Mouse (Mus musculus): ENCODE results near the gene Gm853. TPM values are rescaled to one million over a fixed set of nuclear protein-coding genes. Genes with fewer than 3 reads are reported as not detected.
A peak's percentile ranks its signal among the peaks of the same experiment; 100 is the strongest.

Gm853 gene
- polyA plus RNA-seq, 1 experiment from 2014 or later, result not detected

DNA sequence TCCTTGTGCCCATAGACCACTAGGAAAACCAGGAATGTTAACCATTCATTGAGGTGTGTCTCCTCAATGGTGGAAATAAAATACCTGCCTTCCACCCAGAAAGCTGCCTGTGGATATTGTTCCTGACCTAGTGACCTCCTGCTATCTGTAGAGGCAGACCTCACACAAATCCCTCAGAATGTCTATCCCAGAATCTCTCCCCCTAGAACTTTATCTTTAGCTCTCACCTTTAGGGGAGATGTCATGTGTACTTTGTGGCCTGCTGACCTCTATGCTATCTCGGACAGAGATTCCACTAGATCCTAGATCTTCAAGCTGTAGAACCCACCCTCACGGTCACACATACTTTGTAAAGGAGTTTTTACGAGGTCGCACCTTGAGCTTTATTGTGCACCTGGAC, 9.0 kb downstream of the Gm853 start:
- 81% methylated on average over 4 of the region's 4 CpGs for WGBS
- no peak for ATAC-seq (ENCODE audit: insufficient number of reproducible peaks, insufficient read depth, low FRiP score, low TSS enrichment)
- Histone ChIP-seq H3K9ac (no peak overlapping the region), H3K4me1 (no peaks in the 10 kb centered on the region), H3K4me3 (no peak overlapping the region), H3K36me3 (no peaks in the 10 kb centered on the region), H3K27ac (no peak overlapping the region), H3K9me3 (no peaks in the 10 kb centered on the region), H3K4me2 (replicated peaks) (no peak overlapping the region), H3K27me3 (no peaks in the 10 kb centered on the region)

DNA sequence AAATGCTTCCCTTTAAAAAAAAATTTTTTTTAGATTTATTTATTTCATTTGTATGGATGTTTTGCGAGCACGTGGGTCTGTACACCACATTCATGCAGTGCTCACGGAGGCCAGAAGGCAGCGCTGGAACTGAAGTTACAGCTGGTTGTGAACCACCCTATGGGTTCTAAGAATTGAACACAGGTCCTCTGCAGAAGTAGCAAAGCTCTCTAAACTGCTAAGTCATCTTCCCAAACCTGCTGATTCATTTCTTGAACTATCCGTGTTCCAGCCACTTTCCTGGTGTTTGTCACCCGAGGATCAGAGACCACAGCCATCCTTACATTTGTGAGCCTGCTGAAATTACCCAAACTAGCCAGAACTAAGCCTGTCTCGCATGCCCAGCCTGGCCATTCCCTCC, 9.8 kb downstream of the Gm853 start:
- H3K9ac ChIP-seq, result no peak overlapping the region
- ATAC-seq (ENCODE audit: insufficient number of reproducible peaks, insufficient read depth, low FRiP score, low TSS enrichment), result no peak
- WGBS, result 77% methylated on average over 7 of the region's 7 CpGs

DNA sequence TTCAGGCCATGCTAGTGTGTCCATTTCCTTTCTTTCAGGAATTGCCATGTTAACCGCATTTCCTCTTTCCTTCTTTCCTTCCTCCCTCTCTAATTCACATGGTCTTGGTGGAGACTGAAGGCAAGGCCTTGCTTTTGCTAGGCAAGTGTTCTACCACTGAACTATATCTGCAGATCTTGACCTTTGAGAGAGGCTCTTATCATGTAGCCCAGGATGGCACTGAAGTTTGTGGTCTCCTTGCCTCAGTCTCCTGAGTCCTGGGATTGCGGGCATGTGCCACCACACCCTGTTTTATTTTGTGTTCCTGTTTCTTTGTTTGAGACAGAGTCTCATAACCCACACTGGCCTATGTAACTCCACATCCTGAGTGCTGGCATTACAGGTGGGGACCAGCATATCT, 10.3 kb downstream of the Gm853 start:
- Histone ChIP-seq H3K4me1 (no peaks in the 10 kb centered on the region), H3K36me3 (no peaks in the 10 kb centered on the region), H3K27ac (no peak overlapping the region), H3K9me3 (no peaks in the 10 kb centered on the region), H3K4me2 (replicated peaks) (no peak overlapping the region), H3K27me3 (no peaks in the 10 kb centered on the region), H3K9ac (no peak overlapping the region), H3K4me3 (no peak overlapping the region)
- WGBS, result 88% methylated on average over 2 of the region's 2 CpGs
- no peak for ATAC-seq (ENCODE audit: insufficient number of reproducible peaks, insufficient read depth, low FRiP score, low TSS enrichment)

More for the DNA sequence above, 9.8 kb downstream of the Gm853 start:
- no peak overlapping the region for H3K4me3 ChIP-seq
- no peaks in the 10 kb centered on the region for H3K27me3 ChIP-seq
- no peak overlapping the region for H3K27ac ChIP-seq
- H3K4me1 ChIP-seq, result no peaks in the 10 kb centered on the region
- no peaks in the 10 kb centered on the region for H3K36me3 ChIP-seq
- no peak overlapping the region for H3K4me2 ChIP-seq (replicated peaks)
- H3K9me3 ChIP-seq, result no peaks in the 10 kb centered on the region

DNA sequence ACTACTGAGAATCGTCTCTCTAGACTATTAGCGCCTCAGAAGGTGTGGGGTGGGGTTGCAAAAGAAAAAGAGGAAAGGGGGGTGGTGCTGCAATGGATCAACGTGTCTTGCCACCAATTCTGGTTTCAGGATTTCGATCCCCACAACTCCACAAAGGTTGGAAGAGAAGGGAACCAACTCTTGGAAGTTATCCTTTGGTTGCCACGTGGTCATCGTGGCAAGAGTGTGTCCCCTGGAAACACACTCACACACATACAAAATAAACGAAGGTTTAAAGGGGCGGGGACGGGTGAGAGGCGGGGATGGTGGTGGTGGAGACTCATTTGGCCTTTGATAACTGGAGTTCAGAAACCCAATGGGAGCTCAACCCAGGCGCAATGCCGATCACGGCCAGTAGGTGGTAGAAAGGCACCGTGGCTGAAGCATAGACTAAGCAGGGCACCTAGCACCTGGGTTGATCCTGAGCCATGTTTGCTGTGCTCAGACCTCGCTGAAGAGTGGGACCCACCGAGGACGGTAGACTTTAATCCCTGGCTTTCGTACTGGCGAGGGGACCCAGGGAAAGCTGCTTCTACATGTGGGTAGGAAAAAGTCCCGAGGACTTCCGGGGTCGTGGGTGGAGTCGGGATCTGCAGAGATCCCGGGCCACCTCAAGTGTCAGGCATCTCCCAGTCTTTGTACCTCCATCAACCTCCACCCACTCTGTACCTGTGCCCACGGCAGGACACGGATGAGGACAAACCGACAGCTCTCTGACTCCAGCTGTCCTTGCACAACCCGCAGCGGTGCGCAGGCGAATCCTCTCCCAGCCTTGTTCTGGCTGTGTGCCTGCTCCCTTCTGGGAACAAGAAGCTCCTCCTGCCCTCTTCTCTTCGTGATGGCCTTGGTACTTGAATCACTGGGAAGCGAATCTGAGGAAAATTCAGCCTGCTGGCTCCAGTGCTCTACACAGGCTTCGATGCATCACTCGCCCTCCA, 23.2 kb downstream of the Gm853 start:
- H3K4me2 ChIP-seq (replicated peaks), result peak overlapping the region; percentile 56
- H3K4me1 ChIP-seq, result no peaks in the 10 kb centered on the region
- H3K9ac ChIP-seq, result peak overlapping the region; percentile 15
- peak; percentile 72 for ATAC-seq (ENCODE audit: insufficient number of reproducible peaks, insufficient read depth, low FRiP score, low TSS enrichment)
- WGBS, result 17% methylated on average over 35 of the region's 35 CpGs
- H3K27ac ChIP-seq, result no peak overlapping the region
- no peaks in the 10 kb centered on the region for H3K36me3 ChIP-seq
- H3K4me3 ChIP-seq, result peak overlapping the region; percentile 29
- H3K9me3 ChIP-seq, result no peaks in the 10 kb centered on the region
- H3K27me3 ChIP-seq, result peaks cover 17% of the 10 kb centered on the region; the same call in 1 of the 2 replicates

DNA sequence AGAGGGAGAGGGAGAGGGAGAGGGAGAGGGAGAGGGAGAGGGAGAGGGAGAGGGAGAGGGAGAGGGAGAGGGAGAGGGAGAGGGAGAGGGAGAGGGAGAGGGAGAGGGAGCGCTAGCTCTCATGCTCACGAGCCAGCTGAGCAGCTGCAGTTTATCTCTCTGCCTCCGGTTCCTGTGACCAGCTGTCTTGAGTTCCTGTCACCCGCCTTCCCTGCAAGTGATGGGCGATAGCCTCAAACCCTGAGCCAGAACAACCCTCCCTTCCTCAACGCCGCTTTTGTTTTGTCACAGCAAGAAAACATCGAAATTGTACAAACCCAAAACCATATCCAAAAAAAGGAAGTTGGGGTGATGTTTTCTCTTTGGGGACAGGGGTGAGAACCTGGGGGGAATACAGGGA, 25.7 kb downstream of the Gm853 start:
- H3K9ac ChIP-seq, result no peak overlapping the region
- no peaks in the 10 kb centered on the region for H3K9me3 ChIP-seq
- no peak overlapping the region for H3K4me3 ChIP-seq
- peaks cover 15% of the 10 kb centered on the region; the same call in 1 of the 2 replicates for H3K27me3 ChIP-seq
- no peaks in the 10 kb centered on the region for H3K4me1 ChIP-seq
- ATAC-seq (ENCODE audit: insufficient number of reproducible peaks, insufficient read depth, low FRiP score, low TSS enrichment), result no peak
- H3K36me3 ChIP-seq, result no peaks in the 10 kb centered on the region
- H3K27ac ChIP-seq, result no peak overlapping the region
- WGBS, result 75% methylated on average over 8 of the region's 8 CpGs
- H3K4me2 ChIP-seq (replicated peaks), result no peak overlapping the region

GRCm38 (mm10) chr4:130195924-130196323, 26.3 kb downstream of the Gm853 start:
- no peaks in the 10 kb centered on the region for H3K36me3 ChIP-seq
- H3K4me1 ChIP-seq, result no peaks in the 10 kb centered on the region
- H3K9ac ChIP-seq, result no peak overlapping the region
- 72% methylated on average over 13 of the region's 13 CpGs for WGBS
- no peaks in the 10 kb centered on the region for H3K9me3 ChIP-seq
- no peak overlapping the region for H3K27ac ChIP-seq
- no peak overlapping the region for H3K4me2 ChIP-seq (replicated peaks)
- no peak for ATAC-seq (ENCODE audit: insufficient number of reproducible peaks, insufficient read depth, low FRiP score, low TSS enrichment)
- H3K4me3 ChIP-seq, result no peak overlapping the region
- H3K27me3 ChIP-seq, result peaks cover 13% of the 10 kb centered on the region; the same call in 1 of the 2 replicates

DNA sequence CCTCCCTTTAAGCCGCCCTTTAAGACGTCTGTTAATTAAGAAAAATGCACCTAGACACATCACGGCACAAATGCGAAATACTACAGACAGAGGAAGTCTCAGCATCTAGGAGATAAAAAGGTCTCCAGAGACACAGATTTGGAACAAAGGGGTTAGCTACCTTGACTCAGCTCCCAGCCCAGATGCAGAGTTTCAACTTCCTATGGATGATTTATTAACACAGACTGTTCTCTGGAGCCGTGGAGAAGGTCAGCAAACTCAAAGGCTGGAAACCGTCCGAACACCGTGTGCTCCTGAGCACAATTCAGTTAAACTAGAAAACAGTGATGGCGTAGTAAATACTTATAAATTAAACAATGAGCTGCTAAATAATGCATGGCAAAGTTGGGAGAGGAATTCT, 29.9 kb downstream of the Gm853 start:
- Histone ChIP-seq H3K9me3 (no peaks in the 10 kb centered on the region), H3K27me3 (no peaks in the 10 kb centered on the region), H3K9ac (no peak overlapping the region), H3K4me2 (replicated peaks) (no peak overlapping the region), H3K27ac (no peak overlapping the region), H3K36me3 (no peaks in the 10 kb centered on the region), H3K4me1 (no peaks in the 10 kb centered on the region), H3K4me3 (no peak overlapping the region)
- ATAC-seq (ENCODE audit: insufficient number of reproducible peaks, insufficient read depth, low FRiP score, low TSS enrichment), result no peak
- 69% methylated on average over 9 of the region's 9 CpGs for WGBS

DNA sequence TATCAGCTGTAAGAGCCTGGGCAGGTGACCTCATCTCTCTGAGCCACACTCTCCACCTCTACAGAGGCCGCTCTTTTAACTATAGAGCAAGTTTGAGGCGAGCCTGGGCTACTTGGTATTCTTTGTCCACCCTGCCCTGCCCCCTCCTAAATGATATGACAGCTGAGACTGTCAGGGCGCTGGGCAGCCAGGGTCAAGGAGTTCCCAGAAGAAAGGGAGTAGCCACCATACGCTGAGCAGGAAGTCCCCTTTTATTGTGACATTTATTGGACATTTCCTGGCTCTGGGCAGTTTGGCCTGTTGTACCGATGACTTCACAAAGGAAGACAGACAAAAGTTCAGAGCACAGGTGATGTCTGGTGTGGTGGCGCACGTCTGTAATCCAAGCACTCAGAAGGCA, 32.6 kb downstream of the Gm853 start:
- no peak for ATAC-seq (ENCODE audit: insufficient number of reproducible peaks, insufficient read depth, low FRiP score, low TSS enrichment)
- no peaks in the 10 kb centered on the region for H3K4me1 ChIP-seq
- 56% methylated on average over 7 of the region's 7 CpGs for WGBS

DNA sequence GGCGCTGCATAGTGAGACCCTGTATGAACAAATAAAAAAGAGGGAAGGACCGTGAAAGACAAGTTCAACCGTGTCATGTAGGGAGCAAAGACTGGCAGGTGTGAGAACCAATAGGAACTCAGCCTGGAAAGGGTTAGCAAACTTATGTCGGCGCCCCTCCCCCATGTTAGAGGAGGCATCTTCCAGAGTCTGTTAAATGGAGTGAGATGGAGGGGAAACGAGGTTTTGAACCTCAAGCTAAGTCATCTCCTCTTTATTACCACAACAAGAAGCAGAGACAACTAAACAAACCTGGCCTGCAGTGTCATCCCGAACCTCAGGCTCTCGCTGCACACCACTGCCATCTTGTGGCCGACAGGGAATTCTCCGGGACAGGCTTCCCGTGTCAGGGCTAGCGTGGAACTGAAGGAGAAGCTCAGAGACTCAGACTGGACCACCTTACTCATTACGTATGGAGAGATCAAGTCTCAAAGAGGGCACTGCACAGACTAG, 33.3 kb downstream of the Gm853 start:
- ATAC-seq (ENCODE audit: insufficient number of reproducible peaks, insufficient read depth, low FRiP score, low TSS enrichment), result peak; percentile 79; the same call in 1 of the 2 replicates
- H3K36me3 ChIP-seq, result no peaks in the 10 kb centered on the region
- H3K9ac ChIP-seq, result no peak overlapping the region
- no peak overlapping the region for H3K4me3 ChIP-seq
- H3K4me1 ChIP-seq, result no peaks in the 10 kb centered on the region
- 3% methylated on average over 13 of the region's 13 CpGs for WGBS
- no peaks in the 10 kb centered on the region for H3K9me3 ChIP-seq
- peak overlapping the region; percentile 37 for H3K4me2 ChIP-seq (replicated peaks)
- no peak overlapping the region for H3K27ac ChIP-seq
- H3K27me3 ChIP-seq, result no peaks in the 10 kb centered on the region

More for the DNA sequence above, 32.6 kb downstream of the Gm853 start:
- no peak overlapping the region for H3K4me2 ChIP-seq (replicated peaks)
- no peaks in the 10 kb centered on the region for H3K27me3 ChIP-seq
- no peaks in the 10 kb centered on the region for H3K9me3 ChIP-seq
- no peaks in the 10 kb centered on the region for H3K36me3 ChIP-seq
- H3K27ac ChIP-seq, result no peak overlapping the region
- no peak overlapping the region for H3K9ac ChIP-seq
- no peak overlapping the region for H3K4me3 ChIP-seq

- Histone ChIP-seq H3K36me3 (no peaks in the 10 kb centered on the region), H3K9me3 (no peaks in the 10 kb centered on the region), H3K4me3 (no peak overlapping the region), H3K9ac (no peak overlapping the region), H3K4me1 (0 out of 2 replicates have a peak, but pooled peaks cover 3% of the 10 kb centered on the region), H3K4me2 (replicated peaks) (no peak overlapping the region), H3K27me3 (no peaks in the 10 kb centered on the region), H3K27ac (no peak overlapping the region)
- 73% methylated on average over 12 of the region's 12 CpGs for WGBS
- ATAC-seq (ENCODE audit: insufficient number of reproducible peaks, insufficient read depth, low FRiP score, low TSS enrichment), result no peak
These were observed 35.3 kb downstream of the Gm853 start for GRCm38 (mm10) chr4:130186891-130187290.

DNA sequence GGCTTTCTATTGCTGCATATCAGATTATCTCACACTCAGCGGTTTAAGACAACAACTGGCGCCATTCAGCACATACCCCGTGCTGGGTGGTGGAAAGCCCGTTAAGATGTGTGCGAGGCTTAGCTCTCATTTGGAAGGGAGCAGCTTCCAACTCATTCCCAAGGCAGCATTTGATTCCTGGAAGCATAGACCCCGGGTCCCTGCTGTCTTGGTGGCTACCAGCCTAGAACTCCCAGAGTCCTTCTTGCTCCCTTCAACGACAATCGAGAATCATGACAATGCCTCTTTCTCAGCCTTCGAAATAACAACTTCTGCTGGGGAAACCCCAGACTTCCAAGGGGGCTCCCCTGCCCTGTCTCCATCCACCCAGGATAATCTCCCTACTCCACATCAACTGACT, 35.8 kb downstream of the Gm853 start:
- no peaks in the 10 kb centered on the region for H3K36me3 ChIP-seq
- no peaks in the 10 kb centered on the region for H3K27me3 ChIP-seq
- no peak overlapping the region for H3K4me3 ChIP-seq
- 77% methylated on average over 9 of the region's 9 CpGs for WGBS
- no peaks in the 10 kb centered on the region for H3K9me3 ChIP-seq
- H3K9ac ChIP-seq, result no peak overlapping the region
- H3K27ac ChIP-seq, result no peak overlapping the region
- H3K4me1 ChIP-seq, result 0 out of 2 replicates have a peak, but pooled peaks cover 3% of the 10 kb centered on the region
- no peak for ATAC-seq (ENCODE audit: insufficient number of reproducible peaks, insufficient read depth, low FRiP score, low TSS enrichment)
- H3K4me2 ChIP-seq (replicated peaks), result no peak overlapping the region

DNA sequence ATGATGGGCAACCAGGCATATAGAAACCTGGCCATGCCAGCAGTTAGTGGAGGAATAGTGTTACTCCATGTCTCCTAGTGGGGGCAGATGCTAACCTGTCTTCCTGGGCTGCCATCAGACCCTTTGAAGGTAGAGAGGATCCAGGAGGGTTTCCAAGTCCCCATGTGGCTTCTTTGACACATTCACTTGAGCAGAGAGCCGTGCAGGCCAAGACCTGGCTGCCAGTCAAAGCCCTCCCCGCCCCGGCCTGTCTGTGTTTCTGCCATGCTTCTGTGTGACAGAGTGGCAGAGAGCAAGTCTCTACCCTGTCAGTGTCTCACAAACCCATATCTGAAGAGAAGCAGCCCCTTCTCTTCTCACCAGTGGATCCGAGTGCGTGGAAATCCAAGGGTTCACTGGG, 38.3 kb downstream of the Gm853 start:
- H3K4me1 ChIP-seq, result 0 out of 2 replicates have a peak, but pooled peaks cover 3% of the 10 kb centered on the region
- peak overlapping the region; percentile 32; the same call in 1 of the 2 replicates for H3K9ac ChIP-seq
- no peaks in the 10 kb centered on the region for H3K27me3 ChIP-seq
- no peak overlapping the region for H3K4me2 ChIP-seq (replicated peaks)
- 82% methylated on average over 5 of the region's 5 CpGs for WGBS
- H3K9me3 ChIP-seq, result no peaks in the 10 kb centered on the region
- H3K27ac ChIP-seq, result no peak overlapping the region
- no peaks in the 10 kb centered on the region for H3K36me3 ChIP-seq
- H3K4me3 ChIP-seq, result no peak overlapping the region
- no peak for ATAC-seq (ENCODE audit: insufficient number of reproducible peaks, insufficient read depth, low FRiP score, low TSS enrichment)

Measured in embryonic facial prominence, embryonic 12.5 days (tissue).